Mouse (Mus musculus) small intestine, adult 2 months (tissue): ENCODE measurements around the gene Snd1. TPM values are rescaled to one million over a fixed set of nuclear protein-coding genes. Genes with fewer than 3 reads are reported as not detected.

ENCODE experiments used
- H3K27ac ChIP-seq: fragments of 200-500 bp; 2 replicates; pipeline ENCODE4 v1.5.1; 2012; ENCODE audit warnings: low read depth, low read length, control low read depth, inconsistent platforms; ENCODE audit not compliant: insufficient read depth
- H3K27me3 ChIP-seq: fragments of 200-500 bp; 2 replicates; pipeline ENCODE4 v1.6.1; 2012; ENCODE audit warnings: mild to moderate bottlenecking, moderate library complexity, low read length, inconsistent platforms; ENCODE audit not compliant: control insufficient read depth, insufficient read depth
- H3K36me3 ChIP-seq: fragments of 200-500 bp; 2 replicates; pipeline ENCODE4 v1.6.1; 2012; ENCODE audit warnings: mild to moderate bottlenecking, low read length, control low read depth, inconsistent platforms; ENCODE audit not compliant: control insufficient read depth, insufficient read depth
- H3K4me1 ChIP-seq: fragments of 200-500 bp; 2 replicates; pipeline ENCODE4 v1.6.1; 2012; ENCODE audit warnings: low read length, inconsistent platforms, mixed read lengths; ENCODE audit not compliant: control insufficient read depth, insufficient read depth, insufficient read length
- H3K4me3 ChIP-seq: fragments of 200-500 bp; 2 replicates; pipeline ENCODE4 v1.5.1; 2012; ENCODE audit warnings: low read depth, mild to moderate bottlenecking, control low read depth, inconsistent platforms, low read length, moderate library complexity
- CTCF ChIP-seq: fragments of 200-500 bp; IDR thresholded peaks from 2 replicates; pipeline ENCODE4 v1.5.1; 2012; ENCODE audit warnings: low read depth, mild to moderate bottlenecking, control low read depth, inconsistent platforms, low read length, moderate library complexity, mixed read lengths; ENCODE audit not compliant: insufficient replicate concordance, insufficient read length; ENCODE audit errors: extremely low read depth
- POLR2A ChIP-seq: fragments of 200-500 bp; IDR thresholded peaks from 2 replicates; pipeline ENCODE4 v1.6.1; 2012; ENCODE audit warnings: low read depth, mild to moderate bottlenecking, control low read depth, inconsistent platforms, low read length, moderate library complexity
- WGBS: fragments of 180-500 bp; shearing (Covaris S2); methylation state at CpG from one replicate; pipeline ENCODE4 v1.1.7; 2018; 5-methylcytosine and 5-hydroxymethylcytosine counted together
- polyA plus RNA-seq: library from polyadenylated mRNA; depleted of rRNA; stranded (reverse); fragments of >200 nt; gene quantifications from 2 replicates; pipeline ENCODE4 v1.2.3, GENCODE M21; 2012

Gene Snd1
- polyA plus RNA-seq, 1 experiment, result 77.7 TPM

- WGBS, result 63% methylated on average over 5 of the region's 5 CpGs
- Histone ChIP-seq H3K4me1 (no peaks in the 10 kb centered on the region; the same call in 1 of the 2 replicates), H3K27ac (peak overlapping the region; percentile 97), H3K36me3 (no peaks in the 10 kb centered on the region), H3K4me3 (no peak overlapping the region), H3K27me3 (no peaks in the 10 kb centered on the region)
- TF ChIP-seq CTCF, result no peak
- no peak for TF ChIP-seq POLR2A
Observed at GRCm38 (mm10) chr6:28470621-28471020, 4.3 kb upstream of the Snd1 start.

GRCm38 (mm10) chr6:28471284-28472035 lies 3.5 kb upstream of the Snd1 start:
- 86% methylated on average over 9 of the region's 9 CpGs for WGBS

GRCm38 (mm10) chr6:28474211-28474610 lies 728 bp upstream of the Snd1 start:
- H3K4me3 ChIP-seq, result no peak overlapping the region
- no peaks in the 10 kb centered on the region; the same call in 1 of the 2 replicates for H3K4me1 ChIP-seq
- no peak for TF ChIP-seq POLR2A
- TF ChIP-seq CTCF, result no peak
- H3K27me3 ChIP-seq, result no peaks in the 10 kb centered on the region
- H3K27ac ChIP-seq, result no peak overlapping the region
- H3K36me3 ChIP-seq, result no peaks in the 10 kb centered on the region
- WGBS, result 84% methylated on average over 4 of the region's 4 CpGs

More at GRCm38 (mm10) chr6:28471284-28472035, 3.5 kb upstream of the Snd1 start:
- TF ChIP-seq POLR2A (no peak), CTCF (no peak)
- Histone ChIP-seq H3K4me1 (no peaks in the 10 kb centered on the region; the same call in 1 of the 2 replicates), H3K27me3 (no peaks in the 10 kb centered on the region), H3K27ac (no peak overlapping the region), H3K4me3 (no peak overlapping the region), H3K36me3 (no peaks in the 10 kb centered on the region)

- H3K27me3 ChIP-seq, result no peaks in the 10 kb centered on the region
- under 1% methylated on average over 68 of the region's 68 CpGs for WGBS
- H3K27ac ChIP-seq, result peak overlapping the region; percentile 56
- TF ChIP-seq POLR2A, result peak; percentile 84; the same call in 1 of the 2 replicates
- TF ChIP-seq CTCF, result peak; percentile 6; the same call in 1 of the 2 replicates
- peaks cover 9% of the 10 kb centered on the region for H3K4me1 ChIP-seq
- H3K4me3 ChIP-seq, result peak overlapping the region; percentile 92
- no peaks in the 10 kb centered on the region for H3K36me3 ChIP-seq
Observed at GRCm38 (mm10) chr6:28479865-28480751, 5.2 kb downstream of the Snd1 start.

GRCm38 (mm10) chr6:28480752-28481492 lies 6.0 kb downstream of the Snd1 start:
- 2% methylated on average over 21 of the region's 21 CpGs for WGBS

GRCm38 (mm10) chr6:28482711-28483315 lies 7.9 kb downstream of the Snd1 start:
- WGBS, result 25% methylated on average over 4 of the region's 4 CpGs
- H3K4me3 ChIP-seq, result no peak overlapping the region
- no peak for TF ChIP-seq POLR2A
- no peak for TF ChIP-seq CTCF
- H3K27ac ChIP-seq, result no peak overlapping the region
- peaks cover 17% of the 10 kb centered on the region for H3K4me1 ChIP-seq
- H3K27me3 ChIP-seq, result no peaks in the 10 kb centered on the region
- peaks cover 4% of the 10 kb centered on the region; the same call in 1 of the 2 replicates for H3K36me3 ChIP-seq

More at GRCm38 (mm10) chr6:28480752-28481492, 6.0 kb downstream of the Snd1 start:
- H3K4me1 ChIP-seq, result peaks cover 10% of the 10 kb centered on the region
- peak overlapping the region; percentile 92 for H3K4me3 ChIP-seq
- H3K36me3 ChIP-seq, result peaks cover 4% of the 10 kb centered on the region; the same call in 1 of the 2 replicates
- peak overlapping the region; percentile 56; the same call in 1 of the 2 replicates for H3K27ac ChIP-seq
- TF ChIP-seq CTCF, result no peak
- TF ChIP-seq POLR2A, result no peak
- H3K27me3 ChIP-seq, result no peaks in the 10 kb centered on the region
